Mouse (Mus musculus) bone marrow, adult 2 months (tissue): ENCODE data around the gene Kcnk16.

Experiments used
- CTCF ChIP-seq: fragments of 200-500 bp; IDR thresholded peaks from 2 replicates; pipeline ENCODE4 v1.5.1; 2011; ENCODE audit warnings: low read length, control low read depth; ENCODE audit not compliant: control insufficient read depth, insufficient read depth
- POLR2A ChIP-seq: fragments of 200-500 bp; IDR thresholded peaks from 2 replicates; pipeline ENCODE4 v1.6.1; 2011; ENCODE audit warnings: low read depth, mild to moderate bottlenecking, control low read depth, low read length, borderline replicate concordance; ENCODE audit not compliant: control insufficient read depth

GRCm38 (mm10) chr14:20248001-20248400 is 21.0 kb downstream of the Kcnk16 start:
- TF ChIP-seq CTCF (no peak), POLR2A (no peak)
